Mouse (Mus musculus) gastrocnemius, postnatal 36 days (tissue): Measurements from ENCODE around the gene Tshz2. TPM values are rescaled to one million over a fixed set of nuclear protein-coding genes. Genes with fewer than 3 reads are reported as not detected.
A peak's percentile ranks its signal among the peaks of the same experiment; 100 is the strongest.
"Not testable (repeated sequence)": the region's sequence is repeated elsewhere in the genome, so short reads cannot be mapped to it uniquely, and the experiment has no call there.

ENCODE experiments used
- DNase-seq, 2 experiments: peaks; one replicate each; pipeline ENCODE4 v3.0.0; 2022
- intact Hi-C: fragments of 180-260 bp; cut with DNase I; formaldehyde crosslinking; loops from one replicate; pipeline ENCODE4 v1.15.1; 2025
- total RNA-seq, 2 experiments: library from RNA; stranded (reverse); gene quantifications; 2 replicates each; pipeline ENCODE4 v1.2.3; 2021

Gene Tshz2
- total RNA-seq, 2 experiments from 2014 or later, result 9.4 to 10.7 TPM

DNA sequence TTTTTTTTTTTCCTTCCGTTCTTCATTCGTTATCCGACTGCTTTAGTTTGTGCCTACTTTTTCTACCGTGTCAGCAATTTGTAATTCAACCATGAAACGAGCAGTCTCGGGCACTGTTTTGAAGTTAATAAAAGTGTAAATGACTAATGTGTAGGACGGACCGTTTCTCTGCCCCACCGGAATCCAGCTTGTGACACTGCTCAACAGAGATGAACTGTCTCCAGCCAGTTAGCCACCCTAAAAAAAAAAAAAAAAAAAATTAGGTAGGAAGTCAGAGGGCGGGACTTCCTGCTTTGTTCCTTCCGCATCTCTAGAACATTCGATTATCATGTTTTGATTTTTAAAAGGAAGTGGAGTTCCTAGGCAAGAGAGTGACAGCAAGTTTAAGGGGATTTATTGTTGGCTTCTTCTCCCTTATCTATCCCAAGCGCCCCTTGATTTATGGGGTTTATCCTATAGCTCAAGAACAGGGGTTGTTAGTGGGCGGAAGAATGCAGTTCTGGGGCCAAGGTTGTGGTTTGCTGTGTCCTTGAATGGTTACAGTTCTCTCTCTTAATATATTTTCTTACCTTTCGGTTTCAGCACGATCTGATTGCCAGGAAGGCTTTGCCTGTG, 116.6 kb downstream of the Tshz2 start:
- intact Hi-C loops, result no loop called here

DNA sequence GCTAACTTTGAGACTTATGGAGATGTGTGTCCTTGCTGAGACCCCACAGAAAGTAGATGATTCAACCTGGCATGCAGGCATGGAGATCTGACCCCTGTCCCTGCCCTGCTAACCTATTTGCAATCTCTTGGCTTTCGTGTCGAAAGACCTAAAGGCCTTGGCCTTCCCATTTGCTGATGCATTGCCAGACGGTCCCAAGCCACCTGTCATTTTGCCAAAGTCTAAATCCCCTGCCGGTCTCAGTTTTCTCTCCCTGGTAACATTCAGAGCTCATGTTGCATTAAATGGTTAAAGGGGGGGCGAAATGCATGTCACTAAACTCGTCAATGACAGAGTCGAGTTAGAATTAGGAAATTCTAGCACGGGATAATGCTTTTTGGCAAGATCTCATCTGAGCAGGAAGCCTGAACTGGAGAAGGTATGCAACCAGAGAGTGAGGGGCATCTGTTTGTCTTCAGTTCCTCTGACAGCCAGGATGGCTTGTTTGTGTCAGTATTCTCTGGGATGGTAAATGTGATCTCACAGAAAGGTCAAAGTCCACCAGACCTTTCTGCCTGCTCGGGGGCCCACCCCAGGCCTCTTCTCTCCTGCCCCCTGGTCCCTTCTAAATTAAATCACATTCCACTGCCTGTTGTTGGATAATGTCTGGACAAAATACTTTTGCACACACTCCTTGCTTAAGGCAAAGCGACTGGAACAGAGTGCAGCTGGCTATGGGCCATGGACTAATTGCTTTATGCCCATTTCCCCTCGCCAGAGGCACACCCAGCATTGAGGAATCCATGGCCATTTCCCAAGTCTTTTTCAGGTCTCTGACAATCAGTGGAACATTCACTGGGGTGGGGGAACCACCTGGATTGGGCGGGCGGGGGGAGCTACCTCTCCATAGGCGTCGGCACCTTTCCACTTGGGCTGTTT, 118.0 kb downstream of the Tshz2 start:
- DNase-seq, result peak; percentile 36 to 49
- intact Hi-C loops, result no loop called here

More for the DNA sequence above, 116.6 kb downstream of the Tshz2 start:
- no peak for DNase-seq

DNA sequence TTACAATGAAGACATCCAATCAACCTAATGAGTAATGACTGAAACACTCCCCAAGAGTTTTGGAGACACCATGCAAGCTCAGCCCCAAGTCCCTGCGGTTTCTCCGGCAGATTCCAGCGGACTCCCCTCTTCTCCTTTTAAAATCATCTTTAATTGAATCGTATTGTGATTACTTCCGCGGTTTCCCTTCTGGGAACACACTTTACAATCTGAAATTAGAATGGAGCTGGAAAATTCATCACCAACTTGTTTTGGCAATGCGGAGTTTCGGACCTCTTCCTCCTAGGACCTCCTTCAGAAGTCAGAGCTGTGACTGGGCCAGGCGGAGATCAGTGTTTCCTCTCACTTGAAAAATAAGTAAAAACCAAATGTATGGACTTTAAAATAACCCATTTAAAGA, 119.3 kb downstream of the Tshz2 start:
- intact Hi-C loops, result no loop called here
- no peak for DNase-seq

DNA sequence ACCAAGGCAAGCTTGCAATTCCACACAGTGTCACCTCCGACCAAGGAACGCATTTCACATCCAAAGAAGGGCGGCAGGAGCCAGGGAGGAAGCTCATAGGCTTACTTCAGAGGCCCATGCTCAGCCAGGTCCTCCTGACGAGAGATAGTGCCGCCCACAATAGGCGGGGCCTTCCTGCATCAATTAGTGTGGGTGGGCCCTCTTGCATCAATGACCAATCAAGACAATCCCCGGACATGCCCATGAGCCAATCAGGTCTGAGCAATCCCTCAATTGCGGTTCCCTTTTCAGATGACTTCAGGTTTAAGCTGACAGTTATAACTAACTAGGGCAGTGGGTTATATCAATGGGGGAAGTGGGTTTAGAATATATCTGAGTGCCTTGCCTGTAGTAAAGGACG, 120.6 kb downstream of the Tshz2 start:
- intact Hi-C loops, result no loop called here
- DNase-seq, result no peak

GRCm38 (mm10) chr2:169755091-169755490, 122.3 kb downstream of the Tshz2 start:
- intact Hi-C loops, result no loop called here
- no peak for DNase-seq

GRCm38 (mm10) chr2:169758120-169758519, 125.3 kb downstream of the Tshz2 start:
- no peak for DNase-seq
- intact Hi-C loops, result no loop called here

- intact Hi-C loops, result no loop called here
- no peak for DNase-seq
These were observed 127.3 kb downstream of the Tshz2 start for GRCm38 (mm10) chr2:169760117-169760516.

GRCm38 (mm10) chr2:169761726-169762125, 128.9 kb downstream of the Tshz2 start:
- DNase-seq, result no peak
- intact Hi-C loops, result no loop called here

- intact Hi-C loops, result no loop called here
- no peak for DNase-seq
These were observed 129.5 kb downstream of the Tshz2 start for GRCm38 (mm10) chr2:169762301-169762700.

DNA sequence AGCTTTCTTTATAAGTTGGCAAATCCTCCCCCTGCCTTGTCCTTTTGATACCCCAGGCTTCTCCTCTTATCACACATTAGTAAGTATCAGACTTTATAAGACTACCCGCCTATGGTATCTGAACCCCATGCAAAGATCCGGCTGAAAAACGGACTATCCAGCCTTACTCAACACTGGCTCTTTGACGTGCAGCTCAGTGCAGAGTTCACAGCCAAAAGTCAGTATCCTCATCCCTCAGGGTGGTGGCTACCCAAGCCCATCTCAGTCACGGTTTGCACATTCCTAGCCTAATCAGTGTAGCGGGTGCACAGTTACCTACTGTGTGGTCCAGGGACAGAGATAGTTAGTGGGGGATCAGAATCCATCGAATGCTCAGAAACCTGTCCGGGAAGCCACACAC, 130.9 kb downstream of the Tshz2 start:
- intact Hi-C loops, result no loop called here
- no peak for DNase-seq

DNA sequence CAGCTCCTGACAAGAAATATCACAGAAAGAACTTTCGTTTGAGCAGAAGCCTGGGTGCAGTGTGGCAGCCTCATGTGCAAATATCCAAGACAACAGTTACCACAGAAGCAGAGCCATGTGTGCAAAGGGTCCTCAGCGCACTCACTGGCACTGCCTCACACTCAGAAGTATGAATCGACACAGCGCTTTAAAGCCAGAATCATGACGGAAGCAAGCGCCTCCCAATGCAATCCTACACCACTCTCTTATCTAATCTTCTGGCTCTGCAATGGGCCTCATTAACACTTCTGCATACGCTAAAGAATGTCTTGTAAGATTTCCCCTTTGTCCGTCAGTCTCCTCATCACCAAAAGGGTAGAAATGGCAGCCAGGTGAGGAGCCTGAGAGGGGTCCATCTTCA, 133.4 kb downstream of the Tshz2 start:
- intact Hi-C loops, result no loop called here
- DNase-seq, result no peak

GRCm38 (mm10) chr2:169767281-169767680, 134.5 kb downstream of the Tshz2 start:
- DNase-seq, result no peak
- intact Hi-C loops, result no loop called here

DNA sequence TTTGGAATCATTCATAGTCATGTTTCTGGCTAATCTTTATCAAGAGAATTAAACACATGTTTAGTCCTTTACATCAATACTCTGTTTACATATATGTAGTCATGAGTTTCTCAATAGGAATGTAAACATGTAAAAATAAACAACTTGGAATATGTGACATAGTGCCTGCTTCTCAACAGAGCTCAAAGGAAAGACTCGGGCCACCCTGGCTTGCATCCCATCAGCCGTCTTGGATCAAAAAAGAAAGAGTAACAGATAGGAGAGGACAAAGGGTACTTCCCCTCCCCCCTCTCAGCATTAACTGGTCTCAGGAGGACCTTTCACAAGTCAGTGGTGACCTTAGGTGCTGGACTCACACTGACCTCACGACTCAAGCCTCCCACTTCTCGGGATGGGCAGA, 142.3 kb downstream of the Tshz2 start:
- intact Hi-C loops, result no loop called here
- no peak for DNase-seq

- peak in 1 of 2 experiments; percentile 4 for DNase-seq
- intact Hi-C loops, result no loop called here
These were observed 144.4 kb downstream of the Tshz2 start for GRCm38 (mm10) chr2:169777242-169777641.

DNA sequence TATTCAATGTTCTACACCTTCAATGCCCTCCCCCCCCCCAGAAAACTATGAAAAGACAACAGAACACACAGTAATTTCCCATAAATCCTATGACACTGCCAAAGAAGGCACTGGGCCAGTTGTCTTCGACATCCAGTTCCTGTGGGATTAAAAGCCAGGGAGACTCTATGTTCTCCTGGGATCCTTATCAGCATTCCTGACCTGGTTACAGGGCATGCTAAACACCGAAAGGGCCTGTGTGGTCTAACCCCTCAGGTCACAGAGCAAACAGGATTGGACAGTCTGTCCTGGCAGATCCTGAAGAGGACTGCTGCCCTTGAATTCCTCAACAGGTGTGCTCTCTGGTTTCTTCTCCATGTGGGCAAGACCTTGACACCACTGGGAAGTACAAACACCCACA, 145.0 kb downstream of the Tshz2 start:
- intact Hi-C loops, result no loop called here

DNA sequence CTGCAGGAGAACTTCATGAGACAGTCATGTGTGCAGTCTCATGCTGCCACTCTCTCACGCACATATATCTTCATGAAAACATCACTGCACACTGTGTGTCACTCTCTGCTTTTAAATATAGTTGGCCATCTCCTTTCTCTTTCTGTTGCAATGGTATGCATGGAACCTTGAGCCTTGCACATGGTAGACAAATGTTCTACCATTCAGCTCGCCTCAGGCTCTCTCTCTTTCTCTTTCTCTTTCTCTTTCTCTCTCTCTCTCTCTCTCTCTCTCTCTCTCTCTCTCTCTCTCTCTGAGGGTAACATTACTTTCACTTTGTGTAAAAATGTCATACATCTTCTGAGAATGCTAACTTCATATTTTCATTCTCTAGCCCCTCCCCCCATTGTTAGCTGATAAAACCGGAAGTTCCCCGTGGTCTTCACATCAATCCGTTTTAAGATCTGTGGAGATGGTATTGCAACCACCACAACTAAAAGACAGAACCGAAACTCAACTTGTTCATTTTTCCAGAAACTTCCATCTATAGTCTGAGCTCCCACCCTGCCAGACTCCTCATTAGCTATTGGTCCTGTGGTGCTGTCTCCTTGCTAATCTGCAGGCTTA, 146.0 kb downstream of the Tshz2 start:
- DNase-seq, result peak in 1 of 2 experiments; percentile 2
- intact Hi-C loops, result no loop called here

More for the DNA sequence above, 145.0 kb downstream of the Tshz2 start:
- DNase-seq, result peak in 1 of 2 experiments; percentile 2

DNA sequence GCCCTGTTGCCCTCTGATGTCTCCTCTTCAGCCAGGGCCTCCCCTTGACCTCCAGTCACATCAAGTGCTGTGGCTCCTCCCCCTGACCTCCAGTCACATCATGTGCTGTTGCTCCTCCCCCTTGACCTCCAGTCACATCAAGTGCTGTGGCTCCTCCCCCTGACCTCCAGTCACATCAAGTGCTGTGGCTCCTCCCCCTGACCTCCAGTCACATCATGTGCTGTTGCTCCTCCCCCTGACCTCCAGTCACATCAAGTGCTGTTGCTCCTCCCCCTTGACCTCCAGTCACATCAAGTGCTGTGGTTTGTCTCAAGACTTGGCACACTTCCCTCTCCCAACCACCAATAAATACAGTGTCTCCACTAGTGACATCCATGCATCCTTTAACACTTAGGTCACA, 148.9 kb downstream of the Tshz2 start:
- DNase-seq, result peak in 1 of 2 experiments; percentile 2
- intact Hi-C loops, result not testable (repeated sequence)

GRCm38 (mm10) chr2:169782874-169783680, 150.3 kb downstream of the Tshz2 start:
- intact Hi-C loops, result no loop called here
- no peak for DNase-seq

- no peak for DNase-seq
- intact Hi-C loops, result no loop called here
These were observed 150.8 kb downstream of the Tshz2 start for GRCm38 (mm10) chr2:169783681-169784033.

DNA sequence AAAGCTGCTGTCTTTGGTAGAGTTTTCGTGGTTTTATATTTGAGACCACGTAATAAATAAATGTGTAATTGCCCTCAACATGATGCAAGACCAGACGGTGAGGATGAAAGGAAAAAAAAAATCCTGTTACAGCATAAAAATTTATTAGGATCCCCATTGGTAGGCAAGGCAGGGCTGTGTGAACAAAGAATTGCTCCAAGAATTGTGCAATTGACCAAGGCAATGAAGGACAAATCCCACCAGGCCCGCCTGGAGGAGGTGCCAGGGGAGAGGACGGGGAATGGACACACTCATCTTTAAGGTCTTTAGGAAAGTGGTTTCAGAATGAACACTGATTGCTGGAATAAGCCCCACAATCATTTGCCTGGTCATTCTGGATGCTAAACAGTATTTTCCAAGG, 154.6 kb downstream of the Tshz2 start:
- intact Hi-C loops, result no loop called here
- peak in 1 of 2 experiments; percentile 29 for DNase-seq

GRCm38 (mm10) chr2:169787906-169788305, 155.1 kb downstream of the Tshz2 start:
- intact Hi-C loops, result no loop called here
- no peak for DNase-seq
